Mouse (Mus musculus) fat pad, adult 2 months (tissue): ENCODE data around the gene Zcchc18.

Experiments used
- DNase-seq: peaks from one replicate; pipeline ENCODE4 v3.0.0-alpha.2; 2011; ENCODE audit warnings: low read depth, low spot score; ENCODE audit errors: extremely low read depth

Gene Zcchc18

DNA sequence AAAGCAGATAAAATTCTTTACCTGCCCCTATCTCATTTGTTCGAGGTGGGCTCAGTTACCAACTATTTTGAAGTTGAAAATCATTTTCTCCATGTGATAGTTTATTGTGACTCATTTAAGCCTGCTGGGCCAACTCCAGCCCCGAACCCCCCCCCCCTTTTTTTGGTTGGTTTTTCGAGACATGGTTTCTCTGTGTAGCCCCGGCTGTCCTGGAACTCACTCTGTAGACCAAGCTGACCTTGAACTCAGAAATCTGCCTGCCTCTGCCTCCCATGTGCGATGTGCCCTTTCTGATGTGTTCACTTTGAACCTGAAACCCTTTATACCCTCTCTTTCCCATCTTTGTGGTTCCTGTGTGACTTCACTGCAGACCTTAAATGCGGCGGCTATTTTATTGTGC is 45.5 kb downstream of the Zcchc18 start:
- no peak for DNase-seq
